Mouse (Mus musculus) cortical plate, adult 2 months (tissue): ENCODE measurements around the gene Lyst.

Experiments
- CTCF ChIP-seq: fragments of 200-500 bp; IDR thresholded peaks from 2 replicates; pipeline ENCODE4 v1.5.1; 2011; ENCODE audit warnings: mild to moderate bottlenecking, control low read depth, low read length; ENCODE audit not compliant: insufficient read depth; ENCODE audit errors: extremely low read depth
- POLR2A ChIP-seq: fragments of 200-500 bp; IDR thresholded peaks from 2 replicates; pipeline ENCODE4 v1.6.1; 2011; ENCODE audit warnings: mild to moderate bottlenecking, low read length, control low read depth; ENCODE audit not compliant: insufficient read depth; ENCODE audit errors: extremely low read depth

DNA sequence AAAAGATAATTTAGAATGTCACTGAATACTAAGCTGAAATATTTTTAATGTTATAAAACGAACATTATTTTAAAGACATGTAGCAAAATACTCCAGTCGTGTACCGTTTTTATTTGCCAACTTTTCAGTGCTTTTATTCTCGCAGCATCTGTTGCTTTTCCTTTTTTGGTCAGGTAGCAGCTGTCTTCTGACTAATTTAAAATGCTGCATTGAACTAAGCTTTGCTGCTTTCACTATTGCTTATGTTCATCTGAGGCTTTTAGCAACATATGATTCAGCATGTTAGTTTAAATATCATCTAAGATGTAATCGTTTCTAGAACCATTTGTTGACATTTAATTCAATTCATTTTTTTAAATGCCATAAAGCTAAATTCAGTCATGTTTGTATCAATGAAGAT is 113.3 kb downstream of the Lyst start:
- TF ChIP-seq CTCF: no peak
- TF ChIP-seq POLR2A: no peak
